ENCODE assay signal across 29 mouse cellular contexts in the genomic region with DNA sequence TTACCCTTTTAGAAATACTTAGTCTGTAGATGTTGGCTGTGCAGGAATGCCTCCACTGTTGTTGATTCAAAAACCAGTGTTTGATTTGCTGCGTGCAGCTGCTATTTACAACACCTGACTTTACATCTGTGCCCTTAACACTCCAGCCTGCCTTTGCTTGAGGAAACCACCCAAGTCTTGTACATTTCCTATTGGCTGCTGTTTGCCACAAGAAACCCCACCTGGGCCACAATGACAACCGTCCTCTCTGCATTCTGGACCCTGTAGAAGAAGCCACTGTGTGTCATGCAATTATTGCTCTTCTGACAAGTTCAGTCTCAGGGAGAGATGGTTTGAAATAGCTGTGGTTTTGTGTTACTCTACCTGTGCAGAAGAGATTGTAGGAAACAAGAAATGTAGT.
DNase-seq lines count a peak whose midpoint lies in the region; ATAC-seq and TF ChIP-seq lines count a peak whose summit lies in the region.
"Had no signal": no experiment of that assay in that cellular context is flagged by ENCODE, and none has a peak within 500 bp of the region (broad histone marks: within the 10 kb centered on the region; RNA-seq: fewer than 3 reads in every experiment).

No protein-coding gene starts in this region.

- no peaks in the 10 kb centered on the region for H3K4me1 ChIP-seq in heart, postnatal 0 days (ENCODE audit: control insufficient read depth, insufficient read depth)
- H3K4me1 ChIP-seq in heart, adult 2 months (ENCODE audit: control insufficient read depth, insufficient read depth, low read length) = no peaks in the 10 kb centered on the region
- H3K4me1 ChIP-seq: embryonic facial prominence, embryonic 12.5 days; hindbrain, embryonic 12.5 days; lung, embryonic 15.5 days; neural tube, embryonic 12.5 days had no signal

- H3K9ac ChIP-seq in heart, postnatal 0 days (replicated peaks; ENCODE audit: low read depth, low read length) = no peak overlapping the region
- no peak overlapping the region for H3K9ac ChIP-seq in heart, adult 2 months (ENCODE audit: low read depth, low read length)
- H3K9ac ChIP-seq: embryonic facial prominence, embryonic 12.5 days; heart, embryonic 12.5 days; hindbrain, embryonic 12.5 days; limb, embryonic 13.5 days; lung, embryonic 15.5 days; neural tube, embryonic 12.5 days had no signal

- no peaks in the 10 kb centered on the region for H3K79me2 ChIP-seq in heart, adult 2 months (replicated peaks; ENCODE audit: control insufficient read depth, insufficient read depth, low read length)

- H3K9me3 ChIP-seq in heart, postnatal 0 days (replicated peaks; ENCODE audit: control insufficient read depth, low read length) = no peaks in the 10 kb centered on the region
- H3K9me3 ChIP-seq: embryonic facial prominence, embryonic 12.5 days; heart, embryonic 12.5 days; hindbrain, embryonic 12.5 days; limb, embryonic 13.5 days; lung, embryonic 15.5 days; neural tube, embryonic 12.5 days had no signal

- no peak overlapping the region for H3K4me3 ChIP-seq in heart, postnatal 0 days (ENCODE audit: low read depth, low read length)
- no peak overlapping the region for H3K4me3 ChIP-seq in heart, adult 2 months
- H3K4me3 ChIP-seq: embryonic facial prominence, embryonic 12.5 days; heart, embryonic 12.5 days; hindbrain, embryonic 12.5 days; left cerebral cortex, adult 2 months; limb, embryonic 13.5 days; lung, embryonic 15.5 days; neural tube, embryonic 12.5 days had no signal

- TF ChIP-seq POLR2A in heart, adult 2 months (IDR thresholded peaks at IDR 0.05; ENCODE audit: insufficient read depth, low read depth, low read length) = no peak

- H3K4me2 ChIP-seq in heart, postnatal 0 days (ENCODE audit: low read depth, low read length) = no peak overlapping the region
- H3K4me2 ChIP-seq: embryonic facial prominence, embryonic 12.5 days; heart, embryonic 12.5 days; hindbrain, embryonic 12.5 days; limb, embryonic 13.5 days; liver, embryonic 11.5 days; lung, embryonic 15.5 days; neural tube, embryonic 12.5 days had no signal

- intact Hi-C loops in heart, postnatal 36 days (cut with DNase I) = no loop called here
- intact Hi-C loops in heart, adult 2 months (cut with DNase I) = no loop called here

- TF ChIP-seq EP300 in heart, postnatal 0 days (IDR thresholded peaks at IDR 0.05; ENCODE audit: low read depth) = no peak
- no peak for TF ChIP-seq EP300 in heart, adult 2 months (IDR thresholded peaks at IDR 0.05; ENCODE audit: insufficient read depth, low read depth, low read length)

- ATAC-seq in heart, postnatal 0 days (ENCODE audit: insufficient read depth, low read depth) = no peak
- ATAC-seq: forebrain, embryonic 14.5 days; hindbrain, postnatal 0 days; intestine, embryonic 16.5 days; midbrain, embryonic 16.5 days; Patski had no signal

- peak overlapping the region; percentile 38; the same call in 1 of the 2 replicates for H3K27ac ChIP-seq in heart, postnatal 0 days (ENCODE audit: low read depth)
- no peak overlapping the region for H3K27ac ChIP-seq in heart, adult 2 months
- H3K27ac ChIP-seq: embryonic facial prominence, embryonic 12.5 days; hindbrain, embryonic 12.5 days; hindbrain, postnatal 0 days; kidney, postnatal 0 days; left cerebral cortex, adult 2 months; limb, embryonic 13.5 days; lung, embryonic 15.5 days; neural tube, embryonic 12.5 days had no signal

- H3K36me3 ChIP-seq in heart, postnatal 0 days (replicated peaks; ENCODE audit: control insufficient read depth, insufficient read depth, low read length) = no peaks in the 10 kb centered on the region
- no peaks in the 10 kb centered on the region for H3K36me3 ChIP-seq in heart, adult 2 months (ENCODE audit: control insufficient read depth, insufficient read depth, low read length)
- H3K36me3 ChIP-seq: embryonic facial prominence, embryonic 12.5 days; heart, embryonic 12.5 days; hindbrain, embryonic 12.5 days; limb, embryonic 13.5 days; lung, embryonic 15.5 days; neural tube, embryonic 12.5 days had no signal

- no peak for TF ChIP-seq CTCF in heart, postnatal 0 days (IDR thresholded peaks at IDR 0.05; ENCODE audit: low read depth)
- TF ChIP-seq CTCF in heart, adult 2 months (IDR thresholded peaks at IDR 0.05) = no peak

- no peak for DNase-seq in heart, postnatal 0 days (ENCODE audit: low spot score)
- no peak for DNase-seq in heart, postnatal 36 days
- DNase-seq in T-cell, adult 2 months (ENCODE audit: low spot score) = peak; percentile 24
- peak; percentile 90 for DNase-seq in thymus, postnatal 0 days (ENCODE audit: low spot score)
- peak; percentile 68 for DNase-seq in thymus, postnatal 4 days
- DNase-seq in kidney, postnatal 4 days = no peak
- DNase-seq in heart, adult 2 months = no peak
- DNase-seq: adrenal gland, postnatal 25 days; cerebellum, adult 11-12 months; cerebellum, adult 9-11 months; embryo, embryonic 11 days; gastrocnemius, postnatal 25 days; heart, adult 11 months; kidney, adult 8-10 months; right cerebral cortex, postnatal 4 days had no signal

- H3K27me3 ChIP-seq in heart, postnatal 0 days (ENCODE audit: control insufficient read depth, insufficient read depth, low read length) = no peaks in the 10 kb centered on the region
- H3K27me3 ChIP-seq in heart, adult 2 months (ENCODE audit: control insufficient read depth, insufficient read depth, low read length) = no peaks in the 10 kb centered on the region
- H3K27me3 ChIP-seq: embryonic facial prominence, embryonic 12.5 days; heart, embryonic 12.5 days; hindbrain, embryonic 12.5 days; limb, embryonic 13.5 days; lung, embryonic 15.5 days; neural tube, embryonic 12.5 days; Patski had no signal

- WGBS in heart, postnatal 0 days = 83% methylated on average over 2 of the region's 2 CpGs
- WGBS in heart, adult 2 months = 86% methylated on average over 2 of the region's 2 CpGs

Comparison
In these comparisons a context has a peak if more than half of its experiments do, and no peak if none do; other contexts are left out.
1. DNase-seq: peak in T-cell, adult 2 months (single experiment), thymus, postnatal 0 days (single experiment) and thymus, postnatal 4 days (single experiment); none in heart, postnatal 0 days (single experiment), heart, postnatal 36 days (0 of 2), kidney, postnatal 4 days (0 of 2) and heart, adult 2 months (0 of 2).